Mouse (Mus musculus) hindbrain, embryonic 14.5 days (tissue): ENCODE data around the gene Krt35. TPM values are rescaled to one million over a fixed set of nuclear protein-coding genes. Genes with fewer than 3 reads are reported as not detected.

Experiments
- ATAC-seq: fragments of 200-750 bp; cut with Nextera tagmentation; 2 replicates; pipeline ENCODE4 v1.8.0; 2017; ENCODE audit warnings: moderate number of reproducible peaks, mild to moderate bottlenecking, moderate TSS enrichment, moderate library complexity; ENCODE audit not compliant: low FRiP score
- DNase-seq: peaks from one replicate; pipeline ENCODE4 v3.0.0-alpha.2; 2015; ENCODE audit warnings: low spot score
- H3K27ac ChIP-seq: fragments of 300-500 bp; sonication (generic); 2 replicates; pipeline ENCODE4 v1.5.1; 2014; ENCODE audit warnings: mild to moderate bottlenecking, moderate library complexity
- H3K27me3 ChIP-seq: fragments of 300-500 bp; sonication (generic); 2 replicates; pipeline ENCODE4 v1.6.1; 2014; ENCODE audit warnings: mild to moderate bottlenecking, low read length, mixed read lengths; ENCODE audit not compliant: control insufficient read depth, insufficient read depth
- H3K36me3 ChIP-seq: fragments of 300-500 bp; sonication (generic); replicated peaks from 2 replicates; pipeline ENCODE4 v1.6.1; 2014; ENCODE audit not compliant: control insufficient read depth, insufficient read depth
- H3K4me1 ChIP-seq: fragments of 300-500 bp; sonication (generic); replicated peaks from 2 replicates; pipeline ENCODE4 v1.6.1; 2014; ENCODE audit warnings: antibody characterized with exemption, low read length, mixed read lengths; ENCODE audit not compliant: control insufficient read depth, insufficient read depth
- H3K4me2 ChIP-seq: fragments of 300-500 bp; sonication (generic); replicated peaks from 2 replicates; pipeline ENCODE4 v1.6.1; 2014; ENCODE audit warnings: mild to moderate bottlenecking, moderate library complexity
- H3K4me3 ChIP-seq: fragments of 300-500 bp; sonication (generic); replicated peaks from 2 replicates; pipeline ENCODE4 v1.5.1; 2014; ENCODE audit warnings: mild to moderate bottlenecking, low read length
- H3K9ac ChIP-seq: fragments of 300-500 bp; sonication (generic); 2 replicates; pipeline ENCODE4 v1.6.1; 2014
- H3K9me3 ChIP-seq: fragments of 300-500 bp; sonication (generic); 2 replicates; pipeline ENCODE4 v1.6.1; 2016; ENCODE audit warnings: low read length; ENCODE audit not compliant: control insufficient read depth
- WGBS: fragments of 180-500 bp; shearing (Covaris S2); extraction: QIAGEN DNeasy Blood & Tissue Kit; methylation state at CpG from one replicate; pipeline ENCODE4 v1.1.7; 2014; 5-methylcytosine and 5-hydroxymethylcytosine counted together
- polyA plus RNA-seq: library from polyadenylated mRNA; unstranded; fragments of >200 nt; fragmentation: Nextera tagmentation; extraction: Ambion mirVana; gene quantifications from 2 replicates; pipeline ENCODE4 v1.2.1, GENCODE M21; 2014

Krt35 gene
- polyA plus RNA-seq, 1 experiment from 2014 or later: not detected

- H3K9me3 ChIP-seq: no peaks in the 10 kb centered on the region
- H3K27me3 ChIP-seq: no peaks in the 10 kb centered on the region
- no peaks in the 10 kb centered on the region for H3K36me3 ChIP-seq
- 74% methylated on average over 1 of the region's 1 CpGs for WGBS
- H3K4me3 ChIP-seq: no peak overlapping the region
- DNase-seq (no peak), ATAC-seq (no peak)
- H3K9ac ChIP-seq: no peak overlapping the region
- H3K4me1 ChIP-seq: no peaks in the 10 kb centered on the region
- H3K4me2 ChIP-seq: no peak overlapping the region
- H3K27ac ChIP-seq: no peak overlapping the region
Measured at GRCm38 (mm10) chr11:100073873-100074272, 22.2 kb downstream of the Krt35 start.

- H3K4me1 ChIP-seq: no peaks in the 10 kb centered on the region
- no peak overlapping the region for H3K27ac ChIP-seq
- WGBS: 84% methylated on average over 17 of the region's 17 CpGs
Measured at GRCm38 (mm10) chr11:100067293-100068036, 28.6 kb downstream of the Krt35 start.

GRCm38 (mm10) chr11:100066236-100067010, 29.6 kb downstream of the Krt35 start:
- H3K4me3 ChIP-seq: no peak overlapping the region
- no peaks in the 10 kb centered on the region for H3K36me3 ChIP-seq
- 46% methylated on average over 12 of the region's 12 CpGs for WGBS
- no peak for ATAC-seq
- H3K9ac ChIP-seq: no peak overlapping the region
- no peak overlapping the region for H3K27ac ChIP-seq
- H3K27me3 ChIP-seq: no peaks in the 10 kb centered on the region
- H3K9me3 ChIP-seq: no peaks in the 10 kb centered on the region
- DNase-seq: no peak
- H3K4me1 ChIP-seq: no peaks in the 10 kb centered on the region
- no peak overlapping the region for H3K4me2 ChIP-seq

More at GRCm38 (mm10) chr11:100067293-100068036, 28.6 kb downstream of the Krt35 start:
- H3K9me3 ChIP-seq: no peaks in the 10 kb centered on the region
- no peak overlapping the region for H3K4me3 ChIP-seq
- ATAC-seq: no peak
- no peak for DNase-seq
- no peaks in the 10 kb centered on the region for H3K27me3 ChIP-seq
- H3K9ac ChIP-seq: no peak overlapping the region
- no peaks in the 10 kb centered on the region for H3K36me3 ChIP-seq
- H3K4me2 ChIP-seq: no peak overlapping the region

DNA sequence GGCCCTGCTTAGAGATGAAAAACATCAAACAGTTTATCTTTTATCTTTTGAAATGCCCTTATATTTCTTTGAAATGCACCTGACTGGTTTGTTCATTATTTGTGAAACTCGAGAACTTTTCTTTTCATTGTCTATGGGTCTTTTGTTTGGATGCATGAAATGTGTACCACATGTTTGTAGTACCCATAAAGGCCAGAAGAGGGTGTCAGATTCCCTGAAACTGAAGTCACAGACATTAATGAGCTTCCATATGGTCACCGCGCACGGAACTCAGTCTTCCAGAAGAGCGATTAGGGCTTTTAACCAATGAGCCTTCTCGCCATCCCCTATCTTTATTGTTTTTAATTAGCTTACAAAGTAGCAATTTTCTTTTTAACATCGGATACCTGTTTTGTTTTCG, 37.2 kb downstream of the Krt35 start:
- H3K9me3 ChIP-seq: no peaks in the 10 kb centered on the region
- no peak overlapping the region for H3K9ac ChIP-seq
- H3K27me3 ChIP-seq: no peaks in the 10 kb centered on the region
- 71% methylated on average over 8 of the region's 8 CpGs for WGBS
- ATAC-seq: no peak
- H3K4me2 ChIP-seq: no peak overlapping the region
- H3K36me3 ChIP-seq: no peaks in the 10 kb centered on the region
- DNase-seq: no peak
- no peak overlapping the region for H3K4me3 ChIP-seq
- no peaks in the 10 kb centered on the region for H3K4me1 ChIP-seq
- H3K27ac ChIP-seq: no peak overlapping the region

- H3K4me3 ChIP-seq: no peak overlapping the region
- H3K9me3 ChIP-seq: no peaks in the 10 kb centered on the region
- no peaks in the 10 kb centered on the region for H3K36me3 ChIP-seq
- no peak overlapping the region for H3K4me2 ChIP-seq
- no peaks in the 10 kb centered on the region for H3K27me3 ChIP-seq
- WGBS: 80% methylated on average over 9 of the region's 9 CpGs
- ATAC-seq (no peak), DNase-seq (no peak)
- H3K9ac ChIP-seq: no peak overlapping the region
- no peaks in the 10 kb centered on the region for H3K4me1 ChIP-seq
- H3K27ac ChIP-seq: no peak overlapping the region
Measured at GRCm38 (mm10) chr11:100055686-100056655, 40.1 kb downstream of the Krt35 start.

DNA sequence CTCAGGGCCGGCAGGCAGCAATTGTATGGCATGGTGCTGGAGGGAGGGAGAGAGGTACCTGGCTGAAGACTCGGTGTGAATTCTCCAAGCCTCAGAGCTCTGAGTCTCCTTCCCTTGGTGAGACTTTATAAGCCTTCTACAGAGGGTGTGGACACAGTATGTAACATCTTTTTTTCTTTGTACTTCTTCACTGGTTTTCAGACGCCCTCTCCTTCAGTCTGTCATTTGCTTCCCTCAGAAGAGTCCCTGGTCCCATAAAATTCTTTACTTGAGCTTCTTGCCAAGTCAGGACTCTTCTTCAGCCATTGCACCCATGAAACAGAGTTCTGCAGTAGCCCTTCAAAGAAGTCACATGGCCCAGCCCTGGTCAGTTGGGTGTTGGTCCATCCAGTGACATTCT, 45.6 kb downstream of the Krt35 start, which contains the start of gene Krt31:
TSS of gene Krt31 (minus strand) at position 101 of the 400 bp plus-strand sequence.
- no peak within 1 kb of the TSS for H3K4me2 ChIP-seq
- no peaks in the 10 kb centered on the region for H3K36me3 ChIP-seq
- no peak within 1 kb of the TSS for H3K27ac ChIP-seq
- no peak for DNase-seq
- no peak within 1 kb of the TSS for H3K4me3 ChIP-seq
- H3K9me3 ChIP-seq: no peaks in the 10 kb centered on the region
- H3K9ac ChIP-seq: no peak within 1 kb of the TSS
- no peak for ATAC-seq
- no peaks in the 10 kb centered on the region for H3K27me3 ChIP-seq
- WGBS: 87% methylated on average over 3 of the region's 3 CpGs
- no peaks in the 10 kb centered on the region for H3K4me1 ChIP-seq

- H3K36me3 ChIP-seq: no peaks in the 10 kb centered on the region
- H3K4me3 ChIP-seq: no peak overlapping the region
- no peak for ATAC-seq
- no peak overlapping the region for H3K27ac ChIP-seq
- whole genome bisulfite sequencing: 95% methylated on average over 2 of the region's 2 CpGs
- no peak for DNase-seq
- H3K4me1 ChIP-seq: no peaks in the 10 kb centered on the region
- H3K27me3 ChIP-seq: no peaks in the 10 kb centered on the region
- H3K4me2 ChIP-seq: no peak overlapping the region
- H3K9me3 ChIP-seq: no peaks in the 10 kb centered on the region
- H3K9ac ChIP-seq: no peak overlapping the region
Measured at GRCm38 (mm10) chr11:100047193-100047592, 48.8 kb downstream of the Krt35 start.

DNA sequence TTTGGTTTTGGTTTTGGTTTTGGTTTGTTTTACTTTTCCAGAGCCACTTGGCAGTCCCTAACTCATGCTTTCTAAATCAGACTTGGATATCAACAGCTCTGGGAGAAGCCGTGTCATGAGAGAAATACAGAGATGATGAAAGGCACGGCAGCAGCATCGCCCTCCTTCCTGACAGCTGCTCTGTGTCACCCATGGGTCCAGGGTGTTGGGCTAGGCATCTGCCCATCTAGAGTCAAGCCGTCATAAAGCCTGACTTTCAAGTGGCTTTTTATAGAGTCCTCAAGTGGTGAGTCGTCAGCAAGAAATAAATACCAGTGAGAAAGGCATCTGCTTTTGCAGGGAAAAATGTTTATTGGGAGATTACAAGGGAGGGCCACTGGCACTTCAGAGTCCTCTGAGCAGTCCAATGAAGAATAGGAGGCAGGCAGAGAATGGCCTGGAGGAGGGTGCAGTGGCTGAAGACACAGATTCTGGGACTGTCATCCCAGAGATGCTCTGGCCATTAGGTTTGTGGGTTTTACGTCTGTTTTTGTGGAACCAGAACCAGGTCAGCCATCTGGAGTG, 49.7 kb downstream of the Krt35 start:
- Histone ChIP-seq H3K27me3 (no peaks in the 10 kb centered on the region), H3K4me3 (no peak overlapping the region), H3K36me3 (no peaks in the 10 kb centered on the region), H3K27ac (no peak overlapping the region), H3K9me3 (no peaks in the 10 kb centered on the region), H3K4me2 (no peak overlapping the region), H3K4me1 (no peaks in the 10 kb centered on the region), H3K9ac (no peak overlapping the region)
- 93% methylated on average over 6 of the region's 6 CpGs for WGBS
- DNase-seq (no peak), ATAC-seq (no peak)
